Mouse (Mus musculus) kidney, adult 2 months (tissue): ENCODE results near the gene Pnpt1. TPM values are rescaled to one million over a fixed set of nuclear protein-coding genes. Genes with fewer than 3 reads are reported as not detected.

Experiments used
- DNase-seq: peaks from one replicate; pipeline ENCODE4 v3.0.0; 2021
- H3K27ac ChIP-seq: fragments of 200-500 bp; 2 replicates; pipeline ENCODE4 v1.5.1; 2012; ENCODE audit warnings: low read depth, low read length, control low read depth, inconsistent platforms; ENCODE audit not compliant: insufficient read depth
- H3K27me3 ChIP-seq: fragments of 200-500 bp; replicated peaks from 2 replicates; pipeline ENCODE4 v1.6.1; 2012; ENCODE audit warnings: mild to moderate bottlenecking, moderate library complexity, low read length, inconsistent platforms; ENCODE audit not compliant: control insufficient read depth, insufficient read depth
- H3K36me3 ChIP-seq: fragments of 200-500 bp; 2 replicates; pipeline ENCODE4 v1.6.1; 2012; ENCODE audit warnings: mild to moderate bottlenecking, moderate library complexity, low read length, inconsistent platforms; ENCODE audit not compliant: control insufficient read depth, insufficient read depth
- H3K4me1 ChIP-seq: fragments of 200-500 bp; 2 replicates; pipeline ENCODE4 v1.6.1; 2011; ENCODE audit warnings: low read length; ENCODE audit not compliant: control insufficient read depth, insufficient read depth
- H3K4me3 ChIP-seq: fragments of 200-500 bp; 2 replicates; pipeline ENCODE4 v1.5.1; 2011; ENCODE audit warnings: mild to moderate bottlenecking, low read depth, low read length, control low read depth; ENCODE audit not compliant: insufficient read depth
- CTCF ChIP-seq: fragments of 200-500 bp; conservative IDR thresholded peaks from 2 replicates; pipeline ENCODE4 v1.5.1; 2011; ENCODE audit warnings: low read depth, mild to moderate bottlenecking, control low read depth, low read length, moderate library complexity, mixed read lengths; ENCODE audit not compliant: insufficient read depth, insufficient read length
- POLR2A ChIP-seq: fragments of 200-500 bp; IDR thresholded peaks from one replicate; pipeline ENCODE4 v1.6.1; 2011; ENCODE audit warnings: low read depth, low read length, control low read depth
- WGBS: fragments of 180-500 bp; shearing (Covaris S2); methylation state at CpG from one replicate; pipeline ENCODE4 v1.1.7; 2018; 5-methylcytosine and 5-hydroxymethylcytosine counted together
- polyA plus RNA-seq: library from polyadenylated mRNA; depleted of rRNA; stranded (reverse); fragments of >200 nt; gene quantifications from 2 replicates; pipeline ENCODE4 v1.2.3, GENCODE M21; 2012

Gene Pnpt1
- polyA plus RNA-seq, 1 experiment = 13.5 TPM

DNA sequence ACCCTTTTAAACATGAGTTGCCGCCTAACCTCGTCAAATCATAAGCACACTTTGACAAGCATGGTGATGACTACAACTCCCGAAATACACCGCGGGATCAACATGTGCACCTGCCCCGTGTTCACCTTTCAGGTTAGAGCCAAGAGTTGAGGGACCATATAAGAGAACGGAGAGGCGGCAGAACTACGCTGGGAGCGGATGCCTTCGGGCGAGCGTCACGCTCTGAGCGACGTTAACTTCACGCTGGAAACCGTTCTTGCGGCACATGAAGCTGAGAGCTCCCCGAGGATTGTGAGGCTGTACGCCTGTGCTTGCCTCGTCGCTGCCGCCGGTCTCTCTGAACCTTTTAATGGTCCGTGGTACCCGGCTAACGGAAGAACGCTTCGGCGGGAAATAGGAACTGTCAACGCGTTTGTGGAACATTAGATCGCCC lies 41.4 kb downstream of the Pnpt1 start:
- Histone ChIP-seq H3K27ac (peak overlapping the region; percentile 65), H3K4me3 (peak overlapping the region; percentile 95), H3K36me3 (no peaks in the 10 kb centered on the region), H3K4me1 (peaks cover 7% of the 10 kb centered on the region; the same call in 1 of the 2 replicates), H3K27me3 (no peaks in the 10 kb centered on the region)
- under 1% methylated on average over 34 of the region's 34 CpGs for WGBS
- peak; percentile 83 for DNase-seq
- no peak for TF ChIP-seq CTCF
- TF ChIP-seq POLR2A = peak; percentile 32

DNA sequence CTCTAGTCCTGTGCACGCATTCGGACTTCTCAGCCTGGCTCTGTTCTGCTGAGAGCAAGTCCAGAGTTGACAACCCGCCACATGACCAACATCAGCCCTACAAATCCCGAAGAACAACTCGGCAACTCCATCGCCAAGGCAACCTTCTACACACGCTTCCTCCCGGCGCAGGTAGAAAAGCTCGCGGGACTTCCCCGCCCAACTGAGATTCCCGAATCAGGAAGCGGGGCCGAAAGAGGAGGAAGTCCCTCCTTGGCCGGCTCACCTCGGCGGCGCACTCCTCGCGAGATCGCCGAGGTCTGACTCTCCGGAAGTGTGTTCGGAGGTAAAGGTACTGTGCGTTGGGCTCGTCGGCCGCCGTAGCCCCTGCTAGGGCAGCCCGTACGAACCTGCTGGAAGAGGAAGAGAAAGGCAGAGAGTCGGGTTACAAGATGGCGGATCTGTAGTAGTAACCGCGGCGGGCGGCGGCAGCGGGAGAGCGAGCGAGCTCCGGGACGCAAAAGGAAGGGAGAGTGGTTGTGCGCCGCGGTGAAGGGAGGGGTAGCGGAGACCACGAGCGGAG lies 42.1 kb downstream of the Pnpt1 start, which contains the start of gene Ppp4r3b:
Ppp4r3b (plus strand) TSS at position 328 of the 562 bp plus-strand sequence.
- Histone ChIP-seq H3K36me3 (no peaks in the 10 kb centered on the region), H3K27me3 (no peaks in the 10 kb centered on the region), H3K27ac (peak within 1 kb of the TSS; percentile 90), H3K4me1 (peaks cover 4% of the 10 kb centered on the region; the same call in 1 of the 2 replicates), H3K4me3 (peak within 1 kb of the TSS; percentile 95)
- WGBS = under 1% methylated on average over 50 of the region's 50 CpGs
- DNase-seq = peak; percentile 100
- no peak for TF ChIP-seq CTCF
- peak; percentile 22 for TF ChIP-seq POLR2A

DNA sequence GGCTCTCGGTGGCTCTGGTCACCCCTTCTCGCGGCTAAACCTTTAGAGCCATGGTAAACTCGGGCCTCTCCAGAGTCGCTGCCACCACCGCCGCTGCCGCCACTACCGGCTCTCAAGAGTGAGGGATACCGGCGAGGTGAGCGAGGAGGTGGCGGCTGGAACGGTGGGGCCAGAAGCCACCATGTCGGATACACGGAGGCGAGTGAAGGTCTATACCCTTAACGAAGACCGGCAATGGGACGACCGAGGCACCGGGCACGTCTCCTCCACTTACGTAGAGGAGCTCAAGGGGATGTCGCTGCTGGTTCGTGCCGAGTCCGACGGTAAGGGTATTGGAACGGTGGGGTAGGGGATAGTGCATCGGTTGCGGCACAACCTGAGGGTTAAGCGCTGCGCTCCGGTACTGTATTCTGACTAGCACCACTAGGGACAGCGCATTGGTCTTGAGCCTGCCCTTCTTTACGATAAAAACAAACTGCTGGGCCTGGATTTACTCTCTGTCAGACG lies 42.6 kb downstream of the Pnpt1 start:
- H3K27me3 ChIP-seq = no peaks in the 10 kb centered on the region
- TF ChIP-seq POLR2A = peak; percentile 61
- TF ChIP-seq CTCF = peak; percentile 52
- peak overlapping the region; percentile 90 for H3K27ac ChIP-seq
- peaks cover 4% of the 10 kb centered on the region; the same call in 1 of the 2 replicates for H3K4me1 ChIP-seq
- peak overlapping the region; percentile 95 for H3K4me3 ChIP-seq
- DNase-seq = peak; percentile 72
- under 1% methylated on average over 38 of the region's 38 CpGs for WGBS
- no peaks in the 10 kb centered on the region for H3K36me3 ChIP-seq

DNA sequence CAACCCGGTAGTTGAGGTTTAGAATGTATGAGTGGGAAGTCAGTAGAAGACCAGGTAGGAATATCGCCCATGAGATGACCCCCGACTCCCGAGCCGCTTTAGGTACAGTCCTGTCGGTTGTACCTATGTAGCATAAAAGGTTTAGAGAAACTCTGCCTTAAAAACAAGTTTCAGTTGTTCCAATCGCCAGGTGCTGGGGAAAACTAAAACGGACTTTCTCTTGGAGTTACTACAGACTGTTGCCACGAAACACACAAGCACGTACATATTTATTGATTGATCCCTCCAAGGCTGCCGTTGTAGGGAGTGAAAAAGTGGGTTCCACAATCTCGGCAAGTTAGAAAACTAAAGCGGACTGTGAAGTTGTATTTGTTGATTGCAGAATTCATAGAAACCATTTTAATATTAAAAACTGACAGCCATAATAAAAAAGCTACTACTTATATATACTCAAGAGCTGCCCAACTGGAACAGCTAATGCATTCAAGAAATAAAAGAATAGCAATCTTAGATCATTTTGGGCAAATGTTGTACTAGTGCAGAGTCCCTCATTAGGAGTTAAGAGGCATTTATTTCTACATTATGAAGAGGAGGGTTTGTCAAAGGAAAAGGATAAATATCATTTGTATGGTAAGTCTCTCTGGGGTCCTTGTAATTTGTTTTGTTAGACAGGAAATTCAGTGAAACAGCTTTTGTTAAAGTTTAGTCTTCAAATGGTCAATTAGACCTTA lies 43.3 kb downstream of the Pnpt1 start:
- WGBS = 3% methylated on average over 13 of the region's 13 CpGs
- DNase-seq = no peak
- 0 out of 2 replicates have a peak overlapping the region, but pooled peaks have one; percentile 14 for H3K27ac ChIP-seq
- H3K27me3 ChIP-seq = no peaks in the 10 kb centered on the region
- peak overlapping the region; percentile 95 for H3K4me3 ChIP-seq
- no peak for TF ChIP-seq CTCF
- TF ChIP-seq POLR2A = no peak
- peaks cover 4% of the 10 kb centered on the region; the same call in 1 of the 2 replicates for H3K4me1 ChIP-seq
- H3K36me3 ChIP-seq = no peaks in the 10 kb centered on the region

DNA sequence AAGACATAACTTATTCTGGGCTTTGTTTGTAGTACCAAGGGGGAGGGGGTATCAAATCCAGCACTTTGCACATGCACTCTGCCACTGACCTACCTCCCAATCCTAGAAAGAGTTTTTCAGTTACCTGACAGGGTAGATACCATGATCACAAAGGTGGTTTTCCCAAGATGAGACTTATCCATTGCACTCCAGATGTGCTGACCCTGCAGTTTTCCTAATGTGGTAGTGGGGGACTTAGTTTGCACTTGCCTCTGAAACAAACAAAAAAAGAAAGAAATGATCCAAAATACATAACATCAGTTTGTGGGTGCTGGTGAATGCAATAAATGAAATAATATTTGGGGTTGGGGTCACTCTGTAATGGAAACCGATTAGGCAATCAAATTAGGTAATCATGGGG lies 48.8 kb downstream of the Pnpt1 start:
- TF ChIP-seq POLR2A = no peak
- TF ChIP-seq CTCF = no peak
- Histone ChIP-seq H3K4me3 (no peak overlapping the region), H3K36me3 (peaks cover 3% of the 10 kb centered on the region), H3K27me3 (no peaks in the 10 kb centered on the region), H3K4me1 (no peaks in the 10 kb centered on the region), H3K27ac (no peak overlapping the region)
- WGBS = 98% methylated on average over 1 of the region's 1 CpGs
- DNase-seq = no peak

DNA sequence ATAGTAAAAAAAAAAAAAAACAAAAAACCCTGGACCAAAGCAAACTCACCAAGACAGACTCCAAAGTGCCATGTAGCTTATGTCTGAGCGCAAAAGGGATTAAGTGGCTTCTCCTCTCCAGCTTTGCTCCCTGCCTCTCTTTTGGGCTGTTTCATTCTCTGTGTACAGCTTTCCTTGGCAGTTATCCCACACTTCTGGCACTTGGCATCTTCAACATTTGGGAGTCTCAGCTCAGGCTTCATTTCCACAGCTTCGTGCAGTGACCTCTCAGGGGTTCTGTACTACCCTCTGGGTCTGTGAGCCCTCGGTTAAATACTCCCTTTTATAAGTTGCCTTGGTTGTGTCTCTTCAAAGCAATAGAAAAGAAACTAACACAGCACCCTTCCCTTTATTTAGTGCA lies 50.1 kb downstream of the Pnpt1 start:
- H3K36me3 ChIP-seq = peaks cover 6% of the 10 kb centered on the region
- H3K27me3 ChIP-seq = no peaks in the 10 kb centered on the region
- H3K4me1 ChIP-seq = no peaks in the 10 kb centered on the region
- DNase-seq = no peak
- TF ChIP-seq CTCF (no peak), POLR2A (no peak)
- 60% methylated on average over 3 of the region's 3 CpGs for WGBS
- no peak overlapping the region for H3K27ac ChIP-seq
- H3K4me3 ChIP-seq = no peak overlapping the region

DNA sequence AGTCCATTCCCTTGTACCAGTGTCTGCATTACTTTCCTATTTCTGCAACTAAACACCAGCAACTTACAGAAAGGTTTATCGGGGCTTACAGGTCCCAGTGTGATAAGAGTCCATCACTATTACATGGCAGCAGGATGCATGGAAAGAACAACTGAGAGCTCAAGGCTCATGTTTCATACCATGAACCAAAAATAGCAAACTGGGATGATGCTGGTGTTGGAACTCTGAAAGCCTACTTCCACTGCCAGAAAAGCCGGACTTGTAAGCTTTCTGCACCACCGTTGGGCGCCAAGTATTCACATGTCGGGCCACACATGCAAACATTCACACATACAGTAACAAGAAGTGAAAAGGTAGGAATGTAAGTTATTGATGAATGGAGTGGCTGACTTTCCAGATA lies 51.2 kb downstream of the Pnpt1 start:
- no peak overlapping the region for H3K4me3 ChIP-seq
- no peaks in the 10 kb centered on the region for H3K27me3 ChIP-seq
- 96% methylated on average over 5 of the region's 5 CpGs for WGBS
- H3K4me1 ChIP-seq = no peaks in the 10 kb centered on the region
- DNase-seq = no peak
- no peak for TF ChIP-seq POLR2A
- TF ChIP-seq CTCF = no peak
- peaks cover 6% of the 10 kb centered on the region for H3K36me3 ChIP-seq
- H3K27ac ChIP-seq = no peak overlapping the region
